Mouse (Mus musculus) MEL (cell line): ENCODE data around the gene Gad1. TPM values are rescaled to one million over a fixed set of nuclear protein-coding genes. Genes with fewer than 3 reads are reported as not detected.

Experiments
- DNase-seq: peaks from one replicate; pipeline ENCODE4 v3.0.0; 2011; ENCODE audit warnings: low read depth, low spot score
- H3K27ac ChIP-seq: 2 replicates; pipeline ENCODE4 v1.5.1; 2012; ENCODE audit warnings: low read depth, mild to moderate bottlenecking, control low read depth, low read length, moderate library complexity; ENCODE audit not compliant: control insufficient read depth
- H3K27me3 ChIP-seq, 2 experiments: fragments of 150-350 bp in 1 of 2; sonication (generic) in 1 of 2; 2 replicates each; pipeline ENCODE4 v1.6.1; 2012; ENCODE audit warnings: low read length in 2 of 2, mild to moderate bottlenecking in 2 of 2, improper control_type of control experiment in 1 of 2, moderate library complexity in 1 of 2; ENCODE audit not compliant: insufficient read depth in 2 of 2, control insufficient read depth in 1 of 2
- H3K36me3 ChIP-seq, 2 experiments: 2 replicates each; pipeline ENCODE4 v1.6.1; 2012 to 2014; ENCODE audit warnings: low read length in 2 of 2, improper control_type of control experiment in 1 of 2, inconsistent platforms in 1 of 2, mild to moderate bottlenecking in 1 of 2; ENCODE audit not compliant: insufficient read depth in 2 of 2, control insufficient read depth in 1 of 2
- H3K4me1 ChIP-seq, 2 experiments: fragments of 150-350 bp in 1 of 2; sonication (generic) in 1 of 2; 2 replicates each; pipeline ENCODE4 v1.6.1; 2012; ENCODE audit warnings: low read length in 2 of 2, improper control_type of control experiment in 1 of 2, mild to moderate bottlenecking in 1 of 2; ENCODE audit not compliant: insufficient read depth in 2 of 2, control insufficient read depth in 1 of 2
- H3K4me3 ChIP-seq, 2 experiments: fragments of 150-350 bp in 1 of 2; sonication (generic) in 1 of 2; 2 replicates each; pipeline ENCODE4 v1.5.1; 2012; ENCODE audit warnings: low read depth in 2 of 2, low read length in 2 of 2, mild to moderate bottlenecking in 2 of 2, moderate library complexity in 2 of 2, control low read depth in 1 of 2, improper control_type of control experiment in 1 of 2; ENCODE audit not compliant: control insufficient read depth in 1 of 2, insufficient read depth in 1 of 2
- H3K79me2 ChIP-seq: 2 replicates; pipeline ENCODE4 v1.6.1; 2012; ENCODE audit warnings: mild to moderate bottlenecking, low read length, moderate library complexity; ENCODE audit not compliant: control insufficient read depth, poor library complexity, insufficient read depth
- H3K9ac ChIP-seq: 2 replicates; pipeline ENCODE4 v1.6.1; 2012; ENCODE audit warnings: low read depth, mild to moderate bottlenecking, control low read depth, low read length, moderate library complexity; ENCODE audit not compliant: control insufficient read depth, poor library complexity, severe bottlenecking
- H3K9me3 ChIP-seq: fragments of 150-350 bp; sonication (generic); replicated peaks from 2 replicates; pipeline ENCODE4 v1.6.1; 2012; ENCODE audit warnings: mild to moderate bottlenecking, low read length, improper control_type of control experiment, moderate library complexity; ENCODE audit not compliant: insufficient read depth
- BHLHE40 ChIP-seq: IDR thresholded peaks from 2 replicates; pipeline ENCODE4 v1.6.1; 2012; ENCODE audit warnings: low read depth, mild to moderate bottlenecking, inconsistent platforms, low read length, improper control_type of control experiment, borderline replicate concordance
- CHD2 ChIP-seq: IDR thresholded peaks from 2 replicates; pipeline ENCODE4 v1.6.1; 2011; ENCODE audit warnings: low read length, improper control_type of control experiment
- CTCF ChIP-seq, 3 experiments: IDR thresholded peaks in 2 of 3; conservative IDR thresholded peaks in 1 of 3; 2 replicates each; pipeline ENCODE4 v1.5.1; 2011 to 2012; ENCODE audit warnings: low read length in 3 of 3, low read depth in 2 of 3, mild to moderate bottlenecking in 2 of 3, improper control_type of control experiment in 1 of 3, inconsistent platforms in 1 of 3, mixed read lengths in 1 of 3, moderate library complexity in 1 of 3; ENCODE audit not compliant: control insufficient read depth in 1 of 3, insufficient read depth in 1 of 3, poor library complexity in 1 of 3, severe bottlenecking in 1 of 3
- E2F4 ChIP-seq: IDR thresholded peaks from 2 replicates; pipeline ENCODE4 v1.6.1; 2011; ENCODE audit warnings: low read depth, low read length, improper control_type of control experiment, borderline replicate concordance
- ELF1 ChIP-seq: IDR thresholded peaks from 2 replicates; pipeline ENCODE4 v1.6.1; 2014; ENCODE audit warnings: low read depth, mild to moderate bottlenecking, inconsistent platforms, low read length, improper control_type of control experiment, moderate library complexity
- GATA1 ChIP-seq: IDR thresholded peaks from 2 replicates; pipeline ENCODE4 v1.6.1; 2011; ENCODE audit warnings: low read depth, low read length, improper control_type of control experiment
- MAFK ChIP-seq: IDR thresholded peaks from 2 replicates; pipeline ENCODE4 v1.6.1; 2011; ENCODE audit warnings: low read depth, mild to moderate bottlenecking, low read length, improper control_type of control experiment, borderline replicate concordance
- MAZ ChIP-seq: IDR thresholded peaks from 2 replicates; pipeline ENCODE4 v1.6.1; 2012; ENCODE audit warnings: low read depth, mild to moderate bottlenecking, inconsistent platforms, low read length, improper control_type of control experiment
- MXI1 ChIP-seq: IDR thresholded peaks from 2 replicates; pipeline ENCODE4 v1.6.1; 2011; ENCODE audit warnings: mild to moderate bottlenecking, low read depth, low read length, improper control_type of control experiment
- MYC ChIP-seq: IDR thresholded peaks from 2 replicates; pipeline ENCODE4 v1.6.1; 2011; ENCODE audit warnings: low read depth, mild to moderate bottlenecking, low read length, improper control_type of control experiment, moderate library complexity
- POLR2A ChIP-seq, 2 experiments: IDR thresholded peaks; 2 replicates each; pipeline ENCODE4 v1.6.1; 2011 to 2012; ENCODE audit warnings: low read length in 2 of 2, mild to moderate bottlenecking in 2 of 2, control low read depth in 1 of 2, improper control_type of control experiment in 1 of 2, low read depth in 1 of 2, moderate library complexity in 1 of 2; ENCODE audit not compliant: control insufficient read depth in 1 of 2, insufficient read depth in 1 of 2, poor library complexity in 1 of 2
- RCOR1 ChIP-seq: IDR thresholded peaks from 2 replicates; pipeline ENCODE4 v1.6.1; 2012; ENCODE audit warnings: low read depth, mild to moderate bottlenecking, inconsistent platforms, low read length, improper control_type of control experiment
- SIN3A ChIP-seq: IDR thresholded peaks from 2 replicates; pipeline ENCODE4 v1.6.1; 2012; ENCODE audit warnings: low read length, improper control_type of control experiment, inconsistent platforms
- TBP ChIP-seq: IDR thresholded peaks from 2 replicates; pipeline ENCODE4 v1.8.0; 2011; ENCODE audit warnings: low read depth, low read length, improper control_type of control experiment
- USF1 ChIP-seq: IDR thresholded peaks from 2 replicates; pipeline ENCODE4 v1.6.1; 2014; ENCODE audit warnings: low read depth, mild to moderate bottlenecking, inconsistent platforms, low read length, improper control_type of control experiment, moderate library complexity
- ZC3H11A ChIP-seq: IDR thresholded peaks from 2 replicates; pipeline ENCODE4 v1.6.1; 2012; ENCODE audit warnings: low read depth, mild to moderate bottlenecking, inconsistent platforms, low read length, improper control_type of control experiment
- polyA plus RNA-seq, 2 experiments: library from polyadenylated mRNA; stranded (reverse) in 1 of 2; unstranded in 1 of 2; fragments of >175 nt in 1 of 2; fragments of >200 nt in 1 of 2; gene quantifications; 2 replicates each; pipeline versions ENCODE4 v1.2.1 to v1.2.4; 2012; ENCODE audit warnings: low replicate concordance in 2 of 2, low read depth in 1 of 2; ENCODE audit not compliant: insufficient read length in 2 of 2, insufficient read depth in 1 of 2, missing spikeins in 1 of 2
- total RNA-seq: library from RNA; depleted of rRNA; stranded (reverse); fragments of 300-350 nt; gene quantifications from 2 replicates; pipeline ENCODE4 v1.2.3, GENCODE M21; 2012; rRNA removed

The Gad1 gene
- total and polyA plus RNA-seq, 3 experiments = not detected

GRCm38 (mm10) chr2:70649471-70649870, 96.6 kb downstream of the Gad1 start:
- DNase-seq = no peak
- TF ChIP-seq ELF1 = no peak
- no peak for TF ChIP-seq CTCF (IDR thresholded peaks at IDR 0.05 in 2 of 3, conservative IDR thresholded peaks at IDR 0.05 in 1 of 3; ENCODE audit: control insufficient read depth in 1 of 3, insufficient read depth in 1 of 3, low read depth in 2 of 3, low read length in 3 of 3, poor library complexity in 1 of 3, severe bottlenecking in 1 of 3)
- TF ChIP-seq CHD2 = no peak
- TF ChIP-seq POLR2A (IDR thresholded peaks at IDR 0.05; ENCODE audit: control insufficient read depth in 1 of 2, insufficient read depth in 1 of 2, low read depth in 1 of 2, low read length in 2 of 2, poor library complexity in 1 of 2) = no peak
- no peak for TF ChIP-seq SIN3A
- no peak for TF ChIP-seq MXI1
- no peak for TF ChIP-seq MAFK
- no peak for TF ChIP-seq RCOR1
- no peak for TF ChIP-seq BHLHE40
- TF ChIP-seq GATA1 = no peak
- TF ChIP-seq ZC3H11A = no peak
- TF ChIP-seq MAZ = no peak
- no peak for TF ChIP-seq USF1
- TF ChIP-seq MYC = no peak
- no peak for TF ChIP-seq E2F4
- no peak for TF ChIP-seq TBP

More at GRCm38 (mm10) chr2:70649471-70649870, 96.6 kb downstream of the Gad1 start:
- H3K4me1 ChIP-seq = peaks cover 0 to 10% of the 10 kb centered on the region in 2 experiments; a peak in 2 of 4 replicates
- no peak overlapping the region for H3K9ac ChIP-seq
- H3K27ac ChIP-seq = no peak overlapping the region
- no peaks in the 10 kb centered on the region for H3K9me3 ChIP-seq
- H3K27me3 ChIP-seq = peaks cover 9 to 15% of the 10 kb centered on the region in 2 experiments
- H3K36me3 ChIP-seq = peaks cover 0 to 7% of the 10 kb centered on the region in 2 experiments; a peak in 2 of 4 replicates
- H3K4me3 ChIP-seq = no peak overlapping the region
- no peaks in the 10 kb centered on the region for H3K79me2 ChIP-seq

Other genes with a start within 250 kb of the Gad1 start
- gene Sp5, start 78.1 kb upstream of the Gad1 start, total RNA-seq = not detected in 2 replicates
- gene Sp5, start 78.1 kb upstream of the Gad1 start, polyA plus RNA-seq = not detected
- gene Erich2, start 44.3 kb upstream of the Gad1 start, total RNA-seq = not detected in 2 replicates
- gene Erich2, start 44.3 kb upstream of the Gad1 start, polyA plus RNA-seq = not detected
- gene Gorasp2, start 108.5 kb downstream of the Gad1 start, total RNA-seq = 74.7 and 81.8 TPM in 2 replicates
- 100 to 1,000 TPM; 124 to 132 TPM for gene Gorasp2, start 108.5 kb downstream of the Gad1 start, polyA plus RNA-seq
- 0.52 and 0.81 TPM in 2 replicates for gene Gm26558, start 109.0 kb downstream of the Gad1 start, total RNA-seq
- gene Gm26558, start 109.0 kb downstream of the Gad1 start, polyA plus RNA-seq = under 1 TPM in 1 of 2 experiments, not detected in 1; 0.24 TPM